In the genomic region with DNA sequence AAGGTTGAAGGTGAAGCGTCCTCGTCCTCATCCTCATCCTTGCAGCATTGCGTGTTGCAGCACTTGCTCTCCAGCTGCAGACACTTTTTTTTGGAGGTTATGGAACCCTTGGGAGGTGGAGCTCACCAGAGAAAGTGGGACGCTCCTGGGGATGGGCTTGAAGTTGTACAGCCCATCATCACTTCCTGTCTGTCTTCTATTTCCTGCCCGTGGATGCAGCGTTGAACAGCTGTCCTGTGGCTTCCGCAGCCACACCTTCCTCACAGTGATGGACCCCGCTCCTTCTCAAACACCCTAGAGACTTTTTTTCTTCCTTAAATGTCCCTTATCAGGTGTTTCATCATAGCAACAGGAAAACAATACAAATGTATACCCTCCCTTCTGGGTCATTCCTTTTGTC, we compare ENCODE assay signal across 22 mouse cellular contexts.
A peak's percentile ranks its signal among the peaks of the same experiment; 100 is the strongest.
DNase-seq lines count a peak whose midpoint lies in the region; ATAC-seq and TF ChIP-seq lines count a peak whose summit lies in the region.
"Had no signal": no experiment of that assay in that cellular context is flagged by ENCODE, and none has a peak within 500 bp of the region (broad histone marks: within the 10 kb centered on the region; RNA-seq: fewer than 3 reads in every experiment).

No protein-coding gene starts in this region.

- H3K9me3 ChIP-seq in midbrain, embryonic 11.5 days (ENCODE audit: control insufficient read depth, low read length) = no peaks in the 10 kb centered on the region
- H3K9me3 ChIP-seq in midbrain, embryonic 16.5 days (replicated peaks; ENCODE audit: control insufficient read depth, low read length, poor library complexity, severe bottlenecking) = no peaks in the 10 kb centered on the region
- H3K9me3 ChIP-seq: heart, embryonic 15.5 days; limb, embryonic 15.5 days had no signal

- 0 out of 2 replicates have a peak, but pooled peaks have one; percentile 26 for TF ChIP-seq POLR2A in thymus, adult 2 months (IDR thresholded peaks at IDR 0.05; ENCODE audit: control insufficient read depth, extremely low read depth, insufficient read depth, low read length, poor library complexity)

- no peak overlapping the region for H3K9ac ChIP-seq in midbrain, embryonic 11.5 days (ENCODE audit: low read length)
- H3K9ac ChIP-seq in midbrain, embryonic 16.5 days (ENCODE audit: low read depth, low read length) = no peak overlapping the region
- H3K9ac ChIP-seq: heart, embryonic 15.5 days; limb, embryonic 15.5 days had no signal

- DNase-seq in midbrain, embryonic 11.5 days (ENCODE audit: low spot score, missing footprints) = peak; percentile 33
- DNase-seq in thymus, adult 2 months = peak; percentile 58
- no peak for DNase-seq in cerebellum, adult 18-20 months
- DNase-seq in heart, postnatal 36 days = no peak
- DNase-seq: adrenal gland, postnatal 14 days; cerebellum, adult 2 months; cerebellum, postnatal 36 days; gastrocnemius, adult 2 months; heart, adult 18-20 months; kidney, adult 8-10 months; kidney, postnatal 14 days; midbrain, embryonic 14.5 days; right cerebral cortex, postnatal 25 days had no signal

- no peaks in the 10 kb centered on the region for H3K27me3 ChIP-seq in midbrain, embryonic 11.5 days (ENCODE audit: control insufficient read depth, insufficient read depth, low read length)
- no peaks in the 10 kb centered on the region; the same call in 1 of the 2 replicates for H3K27me3 ChIP-seq in midbrain, embryonic 16.5 days (ENCODE audit: control insufficient read depth, insufficient read depth, low read depth, low read length)
- no peaks in the 10 kb centered on the region for H3K27me3 ChIP-seq in thymus, adult 2 months (ENCODE audit: control insufficient read depth, insufficient read depth, low read length)
- H3K27me3 ChIP-seq: heart, embryonic 15.5 days; limb, embryonic 15.5 days had no signal

- no peak for TF ChIP-seq CTCF in thymus, adult 2 months (IDR thresholded peaks at IDR 0.05; ENCODE audit: borderline replicate concordance, control insufficient read depth, extremely low read depth, insufficient read depth, low read length, poor library complexity)

- H3K36me3 ChIP-seq in midbrain, embryonic 11.5 days (ENCODE audit: control insufficient read depth, insufficient read depth, low read length) = no peaks in the 10 kb centered on the region
- no peaks in the 10 kb centered on the region for H3K36me3 ChIP-seq in midbrain, embryonic 16.5 days (ENCODE audit: control insufficient read depth, insufficient read depth, low read length)
- H3K36me3 ChIP-seq in thymus, adult 2 months (ENCODE audit: control insufficient read depth, insufficient read depth, low read length) = no peaks in the 10 kb centered on the region
- H3K36me3 ChIP-seq: G1E; heart, embryonic 15.5 days; limb, embryonic 15.5 days had no signal

- intact Hi-C loops in heart, postnatal 36 days (cut with DNase I) = no loop called here

- no peak for ATAC-seq in midbrain, embryonic 11.5 days (ENCODE audit: low FRiP score)
- no peak for ATAC-seq in midbrain, embryonic 16.5 days
- ATAC-seq in common myeloid progenitor, adult 5-6 weeks (replicated peaks; ENCODE audit: low read depth, poor library complexity, severe bottlenecking) = peak; percentile 68
- no peak for ATAC-seq in cerebellum, adult (ENCODE audit: insufficient number of reproducible peaks, low FRiP score, low TSS enrichment)
- ATAC-seq: lung, postnatal 0 days had no signal

- H3K4me1 ChIP-seq in midbrain, embryonic 11.5 days (ENCODE audit: control insufficient read depth, insufficient read depth, low read length) = peaks cover 5% of the 10 kb centered on the region
- peaks cover 10% of the 10 kb centered on the region; the same call in 1 of the 2 replicates for H3K4me1 ChIP-seq in midbrain, embryonic 16.5 days (ENCODE audit: control insufficient read depth, insufficient read depth, low read length)
- peaks cover 44% of the 10 kb centered on the region for H3K4me1 ChIP-seq in thymus, adult 2 months (replicated peaks; ENCODE audit: control insufficient read depth, insufficient read depth, low read length)
- H3K4me1 ChIP-seq: heart, embryonic 15.5 days had no signal

- WGBS in midbrain, embryonic 11.5 days = 85% methylated on average over 8 of the region's 8 CpGs
- WGBS in midbrain, embryonic 16.5 days = 88% methylated on average over 8 of the region's 8 CpGs
- 10% methylated on average over 8 of the region's 8 CpGs for WGBS in thymus, adult 2 months

- H3K4me2 ChIP-seq in midbrain, embryonic 11.5 days = no peak overlapping the region
- H3K4me2 ChIP-seq in midbrain, embryonic 16.5 days (ENCODE audit: low read length) = no peak overlapping the region
- H3K4me2 ChIP-seq: heart, embryonic 15.5 days; limb, embryonic 15.5 days had no signal

- no peak overlapping the region for H3K4me3 ChIP-seq in midbrain, embryonic 11.5 days (ENCODE audit: low read depth, low read length)
- no peak overlapping the region for H3K4me3 ChIP-seq in midbrain, embryonic 16.5 days (ENCODE audit: low read depth, low read length)
- peak overlapping the region; percentile 35 for H3K4me3 ChIP-seq in thymus, adult 2 months (ENCODE audit: control insufficient read depth, insufficient read depth, low read length)
- H3K4me3 ChIP-seq: gastrocnemius, adult 2 months; heart, embryonic 15.5 days; limb, embryonic 15.5 days; myocyte had no signal

- H3K27ac ChIP-seq in midbrain, embryonic 11.5 days (ENCODE audit: low read depth, low read length) = no peak overlapping the region
- no peak overlapping the region for H3K27ac ChIP-seq in midbrain, embryonic 16.5 days (ENCODE audit: low read length)
- peak overlapping the region; percentile 98 for H3K27ac ChIP-seq in thymus, adult 2 months (ENCODE audit: control insufficient read depth, insufficient read depth, low read length)
- H3K27ac ChIP-seq: gastrocnemius, adult 2 months; heart, embryonic 15.5 days; limb, embryonic 15.5 days; stomach, postnatal 0 days had no signal

Comparison
In these comparisons a context has a peak if more than half of its experiments do, and no peak if none do; other contexts are left out.
1. DNase-seq: peak in midbrain, embryonic 11.5 days (single experiment) and thymus, adult 2 months (single experiment); none in cerebellum, adult 18-20 months (0 of 2) and heart, postnatal 36 days (0 of 2).